Mouse (Mus musculus) midbrain, embryonic 15.5 days (tissue): ENCODE measurements around the gene Dnajc19. TPM values are rescaled to one million over a fixed set of nuclear protein-coding genes. Genes with fewer than 3 reads are reported as not detected.
A peak's percentile ranks its signal among the peaks of the same experiment; 100 is the strongest.
"Not testable (repeated sequence)": the region's sequence is repeated elsewhere in the genome, so short reads cannot be mapped to it uniquely, and the experiment has no call there.

ENCODE experiments used
- ATAC-seq: fragments of 200-750 bp; cut with Nextera tagmentation; replicated peaks from 2 replicates; pipeline ENCODE4 v1.8.0; 2017; ENCODE audit warnings: moderate TSS enrichment
- H3K27ac ChIP-seq: fragments of 300-500 bp; sonication (generic); 2 replicates; pipeline ENCODE4 v1.5.1; 2015; ENCODE audit warnings: mild to moderate bottlenecking, inconsistent platforms
- H3K27me3 ChIP-seq: fragments of 300-500 bp; sonication (generic); replicated peaks from 2 replicates; pipeline ENCODE4 v1.6.1; 2015; ENCODE audit warnings: inconsistent platforms
- H3K36me3 ChIP-seq: fragments of 300-500 bp; sonication (generic); replicated peaks from 2 replicates; pipeline ENCODE4 v1.6.1; 2015; ENCODE audit warnings: inconsistent platforms
- H3K4me1 ChIP-seq: fragments of 300-500 bp; sonication (generic); 2 replicates; pipeline ENCODE4 v1.6.1; 2015; ENCODE audit warnings: inconsistent platforms
- H3K4me2 ChIP-seq: fragments of 300-500 bp; sonication (generic); 2 replicates; pipeline ENCODE4 v1.6.1; 2015; ENCODE audit warnings: inconsistent platforms, mild to moderate bottlenecking, moderate library complexity
- H3K4me3 ChIP-seq: fragments of 300-500 bp; sonication (generic); 2 replicates; pipeline ENCODE4 v1.5.1; 2015; ENCODE audit warnings: mild to moderate bottlenecking, inconsistent platforms
- H3K9ac ChIP-seq: fragments of 300-500 bp; sonication (generic); 2 replicates; pipeline ENCODE4 v1.6.1; 2015; ENCODE audit warnings: mild to moderate bottlenecking, inconsistent platforms
- H3K9me3 ChIP-seq: fragments of 300-500 bp; sonication (generic); 2 replicates; pipeline ENCODE4 v1.6.1; 2016; ENCODE audit warnings: inconsistent platforms
- WGBS: fragments of 180-500 bp; shearing (Covaris S2); methylation state at CpG from one replicate; pipeline ENCODE4 v1.1.7; 2015; ENCODE audit warnings: mixed read lengths; 5-methylcytosine and 5-hydroxymethylcytosine counted together
- polyA plus RNA-seq: library from polyadenylated mRNA; unstranded; fragments of >200 nt; fragmentation: Nextera tagmentation; extraction: Ambion mirVana; gene quantifications from 2 replicates; pipeline ENCODE4 v1.2.1, GENCODE M21; 2015

Dnajc19 gene
- polyA plus RNA-seq, 1 experiment from 2014 or later, result 99.8 TPM

DNA sequence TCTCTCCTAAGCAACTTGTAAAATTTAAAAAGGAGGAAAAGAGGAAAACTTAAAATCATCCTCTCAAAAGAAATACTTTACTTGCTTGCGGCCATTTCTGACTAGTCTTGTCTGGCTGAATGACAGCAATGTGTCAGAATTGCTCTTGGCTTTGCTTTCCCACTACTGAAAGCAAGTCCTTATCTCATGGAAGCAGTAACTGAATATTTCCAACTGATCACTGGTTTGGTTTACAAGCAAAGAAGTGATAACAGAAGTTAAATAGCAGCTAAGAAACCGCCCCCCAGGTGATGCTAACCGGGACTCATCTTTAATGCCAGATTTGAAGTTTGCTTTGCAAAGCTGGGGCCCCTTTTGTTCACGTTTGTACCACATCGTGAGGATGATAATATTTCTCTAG lies 2.5 kb upstream of the Dnajc19 start:
- 78% methylated on average over 5 of the region's 5 CpGs for WGBS
- H3K9me3 ChIP-seq, result no peaks in the 10 kb centered on the region

DNA sequence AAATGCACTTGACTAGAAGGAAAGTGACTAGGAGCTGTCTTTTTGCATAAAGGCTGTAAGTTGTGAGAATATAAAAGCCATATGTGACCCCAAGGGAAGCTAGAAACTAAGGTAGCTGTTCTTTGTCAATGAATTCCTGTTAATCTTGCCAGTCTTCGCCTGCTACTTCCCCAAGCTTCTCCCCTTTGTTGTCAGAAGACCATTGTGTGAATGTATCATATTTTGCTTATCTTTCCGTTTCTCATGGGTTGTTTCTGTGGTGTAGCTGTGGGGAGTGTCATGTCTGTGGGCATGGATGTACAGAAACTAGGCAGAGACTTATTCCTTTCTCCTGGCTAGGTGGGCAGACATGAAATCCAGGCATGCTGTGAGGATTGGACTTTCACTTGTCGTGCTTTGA lies 808 bp upstream of the Dnajc19 start:
- H3K9me3 ChIP-seq, result no peaks in the 10 kb centered on the region
- H3K27ac ChIP-seq, result peak overlapping the region; percentile 76
- no peak for ATAC-seq
- peaks cover 9% of the 10 kb centered on the region; the same call in 1 of the 2 replicates for H3K36me3 ChIP-seq
- no peaks in the 10 kb centered on the region for H3K27me3 ChIP-seq
- H3K4me2 ChIP-seq, result peak overlapping the region; percentile 67
- peak overlapping the region; percentile 59 for H3K4me3 ChIP-seq
- peak overlapping the region; percentile 71 for H3K9ac ChIP-seq
- 79% methylated on average over 3 of the region's 3 CpGs for WGBS
- H3K4me1 ChIP-seq, result peaks cover 20% of the 10 kb centered on the region

More for the DNA sequence above, 2.5 kb upstream of the Dnajc19 start:
- Histone ChIP-seq H3K36me3 (peaks cover under 1% of the 10 kb centered on the region; the same call in 1 of the 2 replicates), H3K9ac (no peak overlapping the region), H3K4me2 (no peak overlapping the region), H3K27ac (no peak overlapping the region), H3K4me3 (no peak overlapping the region), H3K27me3 (no peaks in the 10 kb centered on the region), H3K4me1 (peaks cover 20% of the 10 kb centered on the region)
- no peak for ATAC-seq

DNA sequence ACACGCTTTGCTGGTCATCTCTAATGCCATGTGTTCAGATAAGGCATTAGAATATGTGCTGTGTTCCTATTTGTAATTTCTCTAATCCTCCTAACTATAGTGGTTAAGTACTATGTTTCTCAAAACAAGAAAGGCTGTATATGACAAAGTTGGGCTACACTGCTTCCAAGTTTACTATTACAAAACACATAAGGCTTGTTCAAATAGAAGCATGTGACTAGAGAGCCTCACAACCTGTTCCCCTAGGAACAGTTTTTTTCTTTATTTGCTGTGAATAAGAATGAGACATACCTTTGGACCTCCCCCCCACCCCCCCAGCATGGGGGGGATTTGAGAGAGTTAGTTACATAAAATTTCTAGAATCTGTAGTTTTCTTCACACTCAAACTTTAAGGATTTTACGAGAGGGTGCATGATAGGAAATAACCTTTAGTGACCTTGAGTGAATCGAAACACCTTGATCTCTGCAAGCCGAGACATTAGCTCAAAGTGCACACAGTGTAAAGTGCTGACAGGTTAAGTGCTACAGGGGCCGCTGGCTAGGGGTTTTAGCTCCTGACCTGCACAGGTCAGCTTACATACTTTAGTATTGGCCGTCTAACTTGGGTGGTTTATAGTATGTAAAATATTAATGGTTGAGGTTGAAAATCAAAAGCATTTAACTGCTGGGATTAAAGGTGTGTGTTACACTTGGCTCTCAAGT lies 4.9 kb downstream of the Dnajc19 start:
- H3K27me3 ChIP-seq, result no peaks in the 10 kb centered on the region

DNA sequence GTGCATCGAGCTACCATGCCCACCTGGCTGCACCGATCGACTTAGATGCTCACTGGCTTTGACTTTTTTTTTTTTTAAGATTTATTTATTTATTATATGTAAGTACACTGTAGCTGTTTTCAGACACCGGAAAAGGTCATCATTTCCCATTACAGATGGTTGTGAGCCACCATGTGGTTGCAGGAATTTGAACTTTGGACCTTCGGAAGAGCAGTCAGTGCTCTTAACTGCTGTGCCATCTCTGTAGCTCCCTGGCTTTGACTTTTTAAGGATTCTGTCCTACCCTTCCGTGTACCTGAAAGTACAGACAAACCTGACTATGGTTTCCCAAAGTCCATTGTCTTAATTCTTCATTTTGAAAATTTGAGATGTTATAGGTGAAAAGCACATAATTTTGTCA lies 8.4 kb downstream of the Dnajc19 start:
- Histone ChIP-seq H3K4me1 (no peaks in the 10 kb centered on the region), H3K27ac (no peak overlapping the region), H3K9me3 (no peaks in the 10 kb centered on the region), H3K9ac (no peak overlapping the region), H3K36me3 (peaks cover 13% of the 10 kb centered on the region), H3K4me2 (no peak overlapping the region), H3K27me3 (no peaks in the 10 kb centered on the region), H3K4me3 (no peak overlapping the region)
- no peak for ATAC-seq
- WGBS, result 96% methylated on average over 6 of the region's 6 CpGs

More for the DNA sequence above, 4.9 kb downstream of the Dnajc19 start:
- WGBS, result 87% methylated on average over 6 of the region's 6 CpGs
- Histone ChIP-seq H3K27ac (no peak overlapping the region), H3K36me3 (peaks cover 20% of the 10 kb centered on the region), H3K4me1 (peaks cover 11% of the 10 kb centered on the region), H3K4me3 (no peak overlapping the region), H3K4me2 (no peak overlapping the region), H3K9me3 (no peaks in the 10 kb centered on the region), H3K9ac (no peak overlapping the region)
- ATAC-seq, result no peak

DNA sequence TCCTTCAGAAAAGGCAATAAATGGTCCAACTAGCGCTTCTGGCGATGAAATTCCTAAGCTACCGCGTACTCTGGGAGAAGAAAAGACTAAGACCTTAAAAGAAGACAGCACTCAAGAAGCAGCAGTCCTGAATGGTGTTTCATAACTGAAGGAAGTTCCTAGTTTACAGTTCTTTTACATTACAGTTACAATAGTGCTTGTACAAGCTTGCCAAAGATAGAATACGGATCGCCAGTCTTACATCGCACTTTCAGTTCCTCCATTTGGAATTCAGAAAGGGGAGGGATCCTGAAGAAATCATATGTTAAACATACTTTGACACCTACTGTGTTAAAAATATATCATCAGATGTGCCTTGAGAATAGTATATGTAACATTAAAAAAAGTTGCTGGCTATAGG lies 12.2 kb downstream of the Dnajc19 start:
- not testable (repeated sequence) for H3K27ac ChIP-seq, H3K4me2 ChIP-seq, H3K9me3 ChIP-seq, H3K36me3 ChIP-seq, H3K4me1 ChIP-seq, H3K9ac ChIP-seq, H3K27me3 ChIP-seq, H3K4me3 ChIP-seq, ATAC-seq
- 92% methylated on average over 7 of the region's 7 CpGs for WGBS

DNA sequence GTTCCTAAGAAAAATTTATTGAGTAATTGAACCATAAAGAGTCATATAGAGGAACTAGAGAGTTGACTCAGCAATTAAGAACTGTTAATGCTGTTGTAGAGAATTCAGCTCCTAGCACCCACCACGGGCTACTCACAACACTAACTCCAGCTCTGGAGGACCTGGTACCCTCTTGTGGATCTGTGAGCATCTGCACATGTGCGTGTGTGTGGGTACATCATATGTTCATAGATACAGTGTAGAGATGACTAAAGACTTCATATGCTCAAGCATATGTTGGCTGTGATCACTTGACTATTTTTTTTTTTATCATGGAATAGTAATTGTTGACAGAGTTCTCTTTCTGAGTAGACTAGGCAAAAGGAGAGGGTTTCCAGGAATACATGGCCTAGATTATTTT lies 18.8 kb downstream of the Dnajc19 start:
- H3K27ac ChIP-seq, result no peak overlapping the region
- no peaks in the 10 kb centered on the region for H3K9me3 ChIP-seq
- no peak for ATAC-seq
- no peak overlapping the region for H3K4me3 ChIP-seq
- H3K36me3 ChIP-seq, result peaks cover 12% of the 10 kb centered on the region
- no peak overlapping the region for H3K9ac ChIP-seq
- H3K4me1 ChIP-seq, result no peaks in the 10 kb centered on the region
- WGBS, result 95% methylated on average over 2 of the region's 2 CpGs
- H3K4me2 ChIP-seq, result no peak overlapping the region
- no peaks in the 10 kb centered on the region for H3K27me3 ChIP-seq

DNA sequence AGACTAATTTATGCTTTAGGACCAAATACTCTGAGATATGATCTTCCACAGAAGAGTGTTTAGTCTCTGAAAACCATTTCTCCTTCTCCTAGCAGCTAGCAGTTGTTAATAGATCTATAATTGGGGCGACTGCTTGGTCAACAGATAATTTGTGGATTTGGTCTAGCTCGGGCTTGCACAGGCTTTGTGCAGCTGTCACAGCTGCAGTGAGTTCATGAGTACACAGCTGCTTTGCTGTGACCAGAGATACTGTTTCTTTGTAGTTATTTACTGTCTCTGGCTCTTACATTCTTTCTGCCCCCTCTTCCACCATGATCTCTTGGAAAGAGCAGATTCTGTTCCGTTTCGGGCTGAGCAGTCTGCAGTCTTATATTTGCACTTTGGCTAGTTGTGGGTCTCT lies 39.1 kb downstream of the Dnajc19 start:
- Histone ChIP-seq H3K9ac (no peak overlapping the region), H3K4me3 (no peak overlapping the region), H3K4me1 (no peaks in the 10 kb centered on the region), H3K36me3 (peaks cover 11% of the 10 kb centered on the region; the same call in 1 of the 2 replicates), H3K9me3 (no peaks in the 10 kb centered on the region), H3K4me2 (no peak overlapping the region), H3K27ac (no peak overlapping the region), H3K27me3 (no peaks in the 10 kb centered on the region)
- 91% methylated on average over 4 of the region's 4 CpGs for WGBS
- no peak for ATAC-seq

DNA sequence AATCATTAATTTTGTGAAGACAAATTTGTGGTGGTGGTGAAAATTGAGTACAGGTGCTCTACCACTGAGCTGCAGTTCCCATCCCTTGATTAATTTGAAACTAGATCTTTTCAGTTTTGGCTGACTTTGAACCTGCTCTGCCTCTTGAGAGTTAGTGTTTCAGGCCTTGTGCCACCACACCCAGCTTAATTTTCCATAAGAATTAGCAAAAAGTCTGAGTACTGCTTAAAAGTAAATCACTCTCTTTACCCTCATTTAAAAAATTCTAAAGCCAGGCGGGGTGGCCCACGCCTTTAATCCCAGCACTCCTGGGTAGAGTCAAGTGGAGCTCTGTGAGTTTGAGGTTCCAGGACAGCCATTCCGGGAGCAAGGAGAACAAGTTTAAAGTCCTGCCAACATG lies 45.4 kb downstream of the Dnajc19 start:
- no peak overlapping the region for H3K4me2 ChIP-seq
- ATAC-seq, result no peak
- 81% methylated on average over 3 of the region's 3 CpGs for WGBS

DNA sequence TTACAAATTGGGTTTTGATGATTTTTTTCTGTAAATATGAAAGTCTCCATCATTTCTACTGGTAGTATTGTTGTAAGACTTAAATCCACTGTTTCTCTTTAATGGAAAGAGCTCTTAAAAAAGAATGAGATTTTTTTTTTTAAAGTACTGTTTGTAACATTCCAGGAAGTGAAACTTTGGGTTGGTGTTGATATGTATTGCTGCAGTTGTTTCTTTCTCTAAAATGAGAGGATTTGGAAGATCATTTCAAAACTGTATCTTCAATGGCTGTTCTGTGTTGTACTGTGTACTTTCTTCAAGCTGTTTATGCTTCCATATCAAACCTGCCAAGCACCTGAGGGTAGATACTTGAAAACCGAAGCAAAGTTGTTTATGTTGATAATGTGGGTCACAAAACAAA lies 46.3 kb downstream of the Dnajc19 start:
- 85% methylated on average over 1 of the region's 1 CpGs for WGBS

More for the DNA sequence above, 45.4 kb downstream of the Dnajc19 start:
- H3K4me1 ChIP-seq, result peaks cover 5% of the 10 kb centered on the region; the same call in 1 of the 2 replicates
- no peak overlapping the region for H3K27ac ChIP-seq
- no peaks in the 10 kb centered on the region for H3K9me3 ChIP-seq
- no peak overlapping the region for H3K9ac ChIP-seq
- no peaks in the 10 kb centered on the region for H3K27me3 ChIP-seq
- H3K4me3 ChIP-seq, result no peak overlapping the region
- H3K36me3 ChIP-seq, result no peaks in the 10 kb centered on the region

DNA sequence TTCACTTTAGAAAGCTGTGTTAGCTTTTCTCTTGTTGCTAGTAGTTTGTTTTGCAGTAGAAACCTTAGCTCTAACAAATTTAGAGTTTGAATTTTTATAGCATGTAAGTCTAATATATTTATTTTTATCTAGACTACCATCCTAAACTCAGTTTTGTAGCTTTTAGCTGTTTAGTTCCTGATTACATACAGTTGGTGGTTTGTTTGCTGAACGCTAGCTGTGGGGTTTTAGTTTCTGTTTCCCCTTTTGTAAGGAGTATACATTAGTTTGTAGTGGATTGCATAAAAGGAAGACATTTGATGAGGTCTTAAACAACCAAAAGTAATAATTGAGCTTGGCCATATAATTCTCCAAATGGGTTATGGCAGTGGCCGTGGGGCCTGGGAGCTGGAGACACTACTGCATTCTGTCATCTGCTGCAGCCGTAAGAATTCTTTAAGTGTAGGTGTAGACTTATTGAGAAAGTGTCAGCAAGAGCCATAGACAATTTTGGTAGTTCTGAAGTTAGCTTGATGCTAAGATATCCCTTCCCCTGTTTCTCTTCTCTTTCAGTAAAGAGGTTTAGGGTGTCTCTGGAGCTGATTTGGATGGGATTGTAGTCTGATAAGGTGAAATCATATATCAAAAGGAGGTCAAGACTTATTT lies 47.3 kb downstream of the Dnajc19 start:
- no peak overlapping the region for H3K4me2 ChIP-seq
- H3K36me3 ChIP-seq, result no peaks in the 10 kb centered on the region

More for the DNA sequence above, 46.3 kb downstream of the Dnajc19 start:
- Histone ChIP-seq H3K27ac (no peak overlapping the region), H3K4me2 (no peak overlapping the region), H3K4me3 (no peak overlapping the region), H3K36me3 (no peaks in the 10 kb centered on the region), H3K9me3 (no peaks in the 10 kb centered on the region), H3K9ac (no peak overlapping the region), H3K4me1 (peaks cover 5% of the 10 kb centered on the region; the same call in 1 of the 2 replicates), H3K27me3 (no peaks in the 10 kb centered on the region)
- ATAC-seq, result no peak

DNA sequence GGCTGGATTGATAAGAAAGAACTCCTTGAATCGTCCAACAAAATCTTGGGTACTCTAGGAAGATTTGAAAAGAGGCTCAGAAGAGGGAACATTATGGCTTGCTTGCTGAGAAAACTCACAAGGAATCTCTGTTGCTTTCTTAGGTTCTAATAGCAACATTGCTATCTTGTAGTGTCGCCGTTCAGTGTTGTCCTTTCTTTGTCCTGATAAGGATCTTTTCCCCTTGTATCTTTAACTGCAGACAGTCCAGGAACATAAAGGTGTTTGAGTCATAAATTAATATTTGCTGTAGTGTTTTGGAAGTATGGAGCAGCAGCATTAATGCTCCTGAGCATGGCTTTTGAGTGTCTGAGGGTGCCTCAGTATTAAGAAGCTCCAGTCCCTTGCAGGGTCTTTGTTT lies 50.5 kb downstream of the Dnajc19 start:
- Histone ChIP-seq H3K27ac (no peak overlapping the region), H3K4me3 (no peak overlapping the region), H3K9me3 (no peaks in the 10 kb centered on the region), H3K27me3 (no peaks in the 10 kb centered on the region), H3K4me1 (peaks cover 5% of the 10 kb centered on the region; the same call in 1 of the 2 replicates), H3K4me2 (no peak overlapping the region), H3K9ac (no peak overlapping the region), H3K36me3 (no peaks in the 10 kb centered on the region)
- ATAC-seq, result no peak
- 91% methylated on average over 3 of the region's 3 CpGs for WGBS

More for the DNA sequence above, 47.3 kb downstream of the Dnajc19 start:
- H3K9me3 ChIP-seq, result no peaks in the 10 kb centered on the region
- no peak overlapping the region for H3K4me3 ChIP-seq
- no peak overlapping the region for H3K9ac ChIP-seq
- ATAC-seq, result no peak
- WGBS, result 89% methylated on average over 3 of the region's 3 CpGs
- no peak overlapping the region for H3K27ac ChIP-seq
- H3K27me3 ChIP-seq, result no peaks in the 10 kb centered on the region
- H3K4me1 ChIP-seq, result peaks cover 5% of the 10 kb centered on the region; the same call in 1 of the 2 replicates

DNA sequence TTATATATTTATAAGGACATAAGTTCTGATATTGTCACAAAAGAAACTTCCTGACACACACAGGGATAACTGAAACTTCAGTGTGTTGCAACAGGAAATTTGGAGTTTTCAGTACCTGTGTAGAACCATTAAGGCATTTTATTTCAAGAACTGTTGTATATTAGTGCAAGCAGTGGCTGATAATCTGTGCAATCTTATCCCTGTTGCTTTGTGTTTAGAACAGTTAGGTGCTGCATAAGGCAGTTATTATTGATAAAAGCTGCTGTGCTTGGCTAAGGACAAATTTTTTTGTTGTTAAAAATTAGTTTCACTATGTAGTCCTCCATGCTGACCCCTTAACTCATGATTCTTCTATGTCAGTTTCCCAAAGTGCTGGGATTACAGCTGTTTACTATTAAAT lies 52.2 kb downstream of the Dnajc19 start:
- Histone ChIP-seq H3K9me3 (no peaks in the 10 kb centered on the region), H3K36me3 (no peaks in the 10 kb centered on the region), H3K4me1 (no peaks in the 10 kb centered on the region), H3K9ac (no peak overlapping the region), H3K4me3 (no peak overlapping the region), H3K4me2 (no peak overlapping the region), H3K27ac (no peak overlapping the region), H3K27me3 (no peaks in the 10 kb centered on the region)
- ATAC-seq, result no peak
